Mouse (Mus musculus) urinary bladder, adult 18-20 months (tissue): ENCODE measurements around the gene Islr.

Experiments used
- DNase-seq, 2 experiments: peaks; one replicate each; pipeline ENCODE4 v3.0.0; 2022; ENCODE audit warnings: low spot score in 2 of 2, mixed read lengths in 2 of 2

Islr gene

GRCm38 (mm10) chr9:58196610-58197567 lies 7.2 kb downstream of the Islr start:
- DNase-seq = no peak

- DNase-seq = no peak
Measured at GRCm38 (mm10) chr9:58196141-58196540, 8.0 kb downstream of the Islr start.

- DNase-seq = no peak
Measured at GRCm38 (mm10) chr9:58195671-58196070, 8.4 kb downstream of the Islr start.

GRCm38 (mm10) chr9:58194222-58194621 lies 9.9 kb downstream of the Islr start:
- DNase-seq = no peak

- DNase-seq = no peak
Measured at GRCm38 (mm10) chr9:58184456-58184855, 19.6 kb downstream of the Islr start.

- no peak for DNase-seq
Measured at GRCm38 (mm10) chr9:58179390-58179789, 24.7 kb downstream of the Islr start.

- DNase-seq = no peak
Measured at GRCm38 (mm10) chr9:58177165-58177564, 26.9 kb downstream of the Islr start.

GRCm38 (mm10) chr9:58175745-58176487 lies 28.2 kb downstream of the Islr start:
- no peak for DNase-seq

GRCm38 (mm10) chr9:58174818-58175251 lies 29.3 kb downstream of the Islr start:
- DNase-seq = no peak

GRCm38 (mm10) chr9:58172863-58173262 lies 31.2 kb downstream of the Islr start:
- no peak for DNase-seq

- no peak for DNase-seq
Measured at GRCm38 (mm10) chr9:58169426-58169825, 34.7 kb downstream of the Islr start.

- DNase-seq = no peak
Measured at GRCm38 (mm10) chr9:58168880-58169279, 35.2 kb downstream of the Islr start.

- DNase-seq = no peak
Measured at GRCm38 (mm10) chr9:58165779-58166178, 38.3 kb downstream of the Islr start.

GRCm38 (mm10) chr9:58163146-58163545 lies 41.0 kb downstream of the Islr start:
- no peak for DNase-seq

GRCm38 (mm10) chr9:58162173-58162572 lies 41.9 kb downstream of the Islr start:
- no peak for DNase-seq

- DNase-seq = no peak
Measured at GRCm38 (mm10) chr9:58160315-58160714, 43.8 kb downstream of the Islr start.

GRCm38 (mm10) chr9:58159855-58160254 lies 44.3 kb downstream of the Islr start:
- DNase-seq = no peak

- DNase-seq = peak; percentile 11 to 37
Measured at GRCm38 (mm10) chr9:58158541-58159311, 45.4 kb downstream of the Islr start.

GRCm38 (mm10) chr9:58157838-58158237 lies 46.3 kb downstream of the Islr start:
- DNase-seq = no peak

- no peak for DNase-seq
Measured at GRCm38 (mm10) chr9:58156819-58157560, 47.1 kb downstream of the Islr start.

GRCm38 (mm10) chr9:58155366-58155765 lies 48.7 kb downstream of the Islr start:
- no peak for DNase-seq
